Mouse (Mus musculus) bone marrow, adult 2 months (tissue): ENCODE data around the gene Slc10a6.

ENCODE experiments used
- CTCF ChIP-seq: fragments of 200-500 bp; IDR thresholded peaks from 2 replicates; pipeline ENCODE4 v1.5.1; 2011; ENCODE audit warnings: low read length, control low read depth; ENCODE audit not compliant: control insufficient read depth, insufficient read depth
- POLR2A ChIP-seq: fragments of 200-500 bp; IDR thresholded peaks from 2 replicates; pipeline ENCODE4 v1.6.1; 2011; ENCODE audit warnings: low read depth, mild to moderate bottlenecking, control low read depth, low read length, borderline replicate concordance; ENCODE audit not compliant: control insufficient read depth

- TF ChIP-seq CTCF (no peak), POLR2A (no peak)
These were observed 6.9 kb downstream of the Slc10a6 start for GRCm38 (mm10) chr5:103622321-103622720.
